Mouse (Mus musculus) heart, adult 9 months (tissue): ENCODE measurements around the gene Ehmt1.
"Not testable (repeated sequence)": the region's sequence is repeated elsewhere in the genome, so short reads cannot be mapped to it uniquely, and the experiment has no call there.

Experiments used
- DNase-seq, 2 experiments: peaks; one replicate each; pipeline ENCODE4 v3.0.0; 2022; ENCODE audit warnings: low spot score in 2 of 2

Ehmt1 gene

GRCm38 (mm10) chr2:24918930-24919838 is at the start of gene Ehmt1:
TSS of gene Ehmt1 (minus strand) at chr2:24919614.
- DNase-seq = peak; percentile 94 to 97

- DNase-seq = peak; percentile 70 to 75
Observed at GRCm38 (mm10) chr2:24962304-24963000, 43.0 kb upstream of the Ehmt1 start, which contains the start of gene Dph7. TSS of gene Dph7 (plus strand) at chr2:24962400.

- no peak for DNase-seq
Observed at GRCm38 (mm10) chr2:24960910-24961309, 41.5 kb upstream of the Ehmt1 start.

DNA sequence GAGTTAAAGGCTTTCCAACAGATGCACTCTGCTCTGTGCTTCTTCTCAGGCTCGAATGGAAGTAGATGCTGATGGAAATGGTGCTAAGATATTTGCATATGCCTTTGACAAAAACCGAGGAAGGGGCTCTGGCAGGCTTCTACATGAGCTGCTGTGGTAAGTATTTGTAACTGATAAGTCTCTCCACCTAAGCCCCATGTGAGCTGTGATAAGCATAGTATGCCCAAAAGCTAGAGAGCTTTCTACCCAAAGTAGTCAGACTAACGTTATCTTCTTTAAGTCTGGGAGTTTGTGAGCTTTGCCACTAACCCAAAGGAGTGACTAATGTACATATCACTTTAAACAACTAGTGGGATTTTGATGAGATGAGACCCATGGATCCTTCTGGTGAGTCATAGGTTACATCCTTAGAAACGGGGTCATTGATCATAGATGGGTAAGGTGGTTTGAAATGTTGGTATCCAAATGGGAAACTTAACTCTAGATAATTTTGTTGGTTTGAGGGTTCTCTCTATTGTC is 33.2 kb upstream of the Ehmt1 start:
- no peak for DNase-seq

DNA sequence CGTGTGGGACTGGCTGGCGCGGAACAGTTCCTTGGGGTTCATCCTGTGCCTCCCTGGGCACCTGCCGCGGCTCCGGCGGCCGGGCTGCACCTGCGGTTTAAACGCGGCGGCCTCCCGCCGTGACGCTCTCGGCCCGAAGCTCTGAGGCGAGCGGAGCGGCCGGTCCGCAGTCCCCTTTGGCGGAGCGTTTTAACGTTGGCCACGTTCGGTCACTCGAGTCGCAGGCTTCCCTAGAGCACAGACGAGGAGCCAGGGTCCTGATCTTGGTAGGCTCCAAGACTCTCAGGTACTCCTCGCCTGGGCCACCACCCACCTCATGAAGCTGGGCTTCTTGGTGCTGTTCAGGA is 30.7 kb upstream of the Ehmt1 start:
- no peak for DNase-seq

DNA sequence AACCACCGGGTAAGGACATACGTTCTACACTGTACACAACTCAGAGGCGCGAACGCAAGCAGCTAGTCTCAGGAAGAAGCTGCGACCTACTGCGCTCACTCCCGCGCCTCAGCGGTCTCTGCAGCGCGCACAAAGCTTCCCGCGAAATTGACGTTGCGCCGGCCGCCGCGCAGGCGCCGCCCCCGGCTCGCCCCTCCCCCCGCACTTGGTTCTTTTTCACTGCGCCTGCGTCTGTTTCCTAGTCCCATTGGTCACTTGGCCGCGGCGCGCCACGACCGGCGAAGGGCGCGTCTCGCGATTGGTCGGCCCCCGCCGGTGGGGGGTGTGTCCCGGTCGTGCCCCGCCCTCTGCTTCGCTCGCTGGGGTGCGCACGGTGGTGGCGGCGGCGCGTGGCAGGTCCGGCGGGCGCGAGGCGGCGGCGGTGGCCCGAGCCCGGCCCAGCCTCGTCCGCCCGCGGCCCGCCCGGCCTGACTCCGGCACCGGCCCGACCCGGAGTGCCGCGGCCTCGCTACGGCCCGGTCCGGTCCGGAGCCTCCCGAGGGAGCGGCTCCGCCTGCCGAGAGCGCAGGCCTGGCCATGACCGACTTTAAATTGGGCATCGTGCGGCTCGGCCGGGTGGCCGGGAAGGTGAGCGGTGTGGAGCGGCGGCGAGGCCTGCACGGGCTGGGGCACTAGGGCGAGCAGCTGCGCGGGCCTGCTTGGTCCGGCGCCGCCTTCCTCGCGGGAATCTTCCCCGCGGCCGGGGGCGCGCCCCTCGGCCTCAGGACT is 30.2 kb upstream of the Ehmt1 start, which contains the start of gene Zmynd19:
Gene Zmynd19, plus strand, starts transcription at position 372 of the 768 bp plus-strand sequence.
- DNase-seq = peak; percentile 96 to 97

DNA sequence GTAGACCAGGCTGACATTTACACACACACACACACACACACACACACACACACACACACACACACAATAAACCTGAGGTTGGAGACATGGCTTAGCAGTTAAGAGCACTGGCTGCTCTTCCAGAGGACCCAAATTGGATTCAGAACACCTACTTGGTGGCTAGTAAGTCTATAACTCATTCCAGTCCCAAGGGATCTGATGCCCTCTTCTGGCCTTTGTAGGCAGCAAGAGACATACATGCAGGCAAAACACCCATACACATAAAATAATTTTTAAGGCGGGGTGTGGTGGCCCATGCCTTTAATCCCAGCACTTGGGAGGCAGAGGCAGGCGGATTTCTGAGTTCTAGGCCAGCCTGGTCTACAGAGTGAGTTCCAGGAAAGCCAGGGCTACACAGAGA is 24.9 kb upstream of the Ehmt1 start:
- not testable (repeated sequence) for DNase-seq

DNA sequence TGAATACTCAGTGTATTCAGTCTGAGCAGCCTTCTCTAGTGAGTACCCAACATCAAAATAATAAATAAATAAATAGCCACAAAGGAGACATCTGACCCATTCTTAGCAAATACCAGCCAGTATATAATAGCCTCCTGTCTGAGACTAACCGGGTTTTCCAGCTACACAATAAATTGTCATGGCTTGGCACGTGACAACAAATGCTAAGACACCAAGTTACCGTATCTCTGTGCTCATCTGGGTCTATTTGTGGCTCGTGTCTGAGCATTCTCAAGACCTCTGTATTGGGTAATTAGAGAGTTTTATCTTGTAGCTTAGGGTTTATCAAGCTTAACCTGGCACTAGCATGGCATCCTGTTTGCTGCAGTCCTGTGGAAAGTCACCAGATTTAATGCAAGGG is 22.7 kb upstream of the Ehmt1 start:
- DNase-seq = no peak

DNA sequence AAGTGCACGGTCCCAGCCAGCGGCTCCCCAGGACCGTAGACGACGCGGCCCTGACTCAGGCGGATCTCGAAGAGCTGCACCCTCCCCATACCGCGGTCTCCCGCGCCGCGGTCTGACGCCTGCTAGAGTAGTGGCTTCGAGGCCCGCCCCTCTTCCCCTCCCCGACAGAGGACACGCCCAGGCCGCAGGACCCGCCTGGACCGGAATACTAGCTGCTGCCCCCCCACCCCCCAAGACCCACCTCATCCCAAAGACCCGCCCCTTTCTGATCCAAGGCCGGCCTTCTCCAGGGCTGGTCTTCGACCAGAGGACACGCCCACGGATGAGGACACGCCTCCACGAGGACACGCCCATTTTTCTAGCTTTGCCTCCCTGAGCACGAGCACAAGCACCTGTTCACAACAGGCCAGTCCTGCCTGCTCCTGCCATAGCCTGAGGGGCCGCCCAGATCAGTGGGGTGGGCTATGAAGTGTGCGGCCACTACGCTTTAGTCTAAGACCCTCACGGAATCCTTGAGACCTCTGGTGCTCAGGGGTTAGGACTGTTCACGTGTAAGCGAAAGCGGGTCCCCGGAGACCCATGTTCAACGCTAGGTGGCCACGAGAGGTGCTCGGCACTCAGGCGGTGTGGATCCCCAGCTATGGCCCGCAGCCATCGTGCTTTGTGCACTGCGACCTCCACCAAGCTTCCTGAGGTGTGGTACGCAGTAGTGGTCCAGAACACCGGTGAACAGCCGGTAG is 15.8 kb upstream of the Ehmt1 start, which contains the start of gene Arrdc1:
Gene Arrdc1, minus strand, starts transcription at position 196 of the 740 bp plus-strand sequence.
- DNase-seq = peak; percentile 90 to 91

DNA sequence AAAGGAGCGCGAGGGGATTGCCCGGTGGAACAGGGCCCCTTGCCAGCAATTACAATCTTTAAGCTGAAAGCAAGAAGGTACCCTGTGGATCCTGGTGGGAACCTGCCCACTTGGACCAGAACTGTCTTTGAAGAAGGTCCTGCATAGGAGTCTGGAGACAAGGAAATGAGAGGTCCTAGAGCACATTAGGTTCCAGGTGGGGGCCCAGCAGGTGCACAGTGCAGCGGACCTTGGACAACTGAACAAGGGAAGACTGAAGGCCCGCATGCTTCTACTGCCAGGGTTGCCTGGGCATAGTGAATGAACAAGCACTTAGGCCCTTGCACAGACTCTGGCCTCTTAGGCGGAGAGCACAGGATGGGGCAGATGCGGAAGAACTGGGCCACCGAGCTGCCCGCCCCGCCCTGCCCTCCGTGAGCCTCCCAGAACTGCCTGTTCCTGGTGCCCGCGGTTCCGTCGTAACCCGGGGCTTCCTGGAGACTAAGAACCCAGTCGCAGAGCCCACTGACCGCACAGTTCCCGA is 15.1 kb upstream of the Ehmt1 start:
- peak in 1 of 2 experiments; percentile 30 for DNase-seq

DNA sequence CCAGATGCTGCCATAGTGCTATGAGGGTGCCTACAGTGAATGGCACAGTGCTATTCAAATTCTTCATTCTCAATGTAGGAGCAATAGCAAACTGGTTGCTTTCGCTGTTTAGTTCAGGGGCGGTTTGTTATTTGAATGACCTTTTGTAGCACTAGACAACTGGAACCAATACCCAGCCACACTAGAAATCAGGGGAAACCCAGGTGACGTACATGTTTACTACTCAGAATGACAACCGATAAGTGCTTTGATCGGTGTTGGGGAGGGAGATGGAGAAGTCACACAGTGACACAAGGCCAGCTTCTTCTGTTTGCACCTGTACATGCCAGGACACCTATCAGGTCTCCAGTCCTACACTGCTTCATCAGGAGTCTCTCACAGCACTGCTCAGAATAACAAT is 10.2 kb upstream of the Ehmt1 start:
- no peak for DNase-seq

- DNase-seq = no peak
Observed at GRCm38 (mm10) chr2:24929119-24929518, 9.7 kb upstream of the Ehmt1 start.

DNA sequence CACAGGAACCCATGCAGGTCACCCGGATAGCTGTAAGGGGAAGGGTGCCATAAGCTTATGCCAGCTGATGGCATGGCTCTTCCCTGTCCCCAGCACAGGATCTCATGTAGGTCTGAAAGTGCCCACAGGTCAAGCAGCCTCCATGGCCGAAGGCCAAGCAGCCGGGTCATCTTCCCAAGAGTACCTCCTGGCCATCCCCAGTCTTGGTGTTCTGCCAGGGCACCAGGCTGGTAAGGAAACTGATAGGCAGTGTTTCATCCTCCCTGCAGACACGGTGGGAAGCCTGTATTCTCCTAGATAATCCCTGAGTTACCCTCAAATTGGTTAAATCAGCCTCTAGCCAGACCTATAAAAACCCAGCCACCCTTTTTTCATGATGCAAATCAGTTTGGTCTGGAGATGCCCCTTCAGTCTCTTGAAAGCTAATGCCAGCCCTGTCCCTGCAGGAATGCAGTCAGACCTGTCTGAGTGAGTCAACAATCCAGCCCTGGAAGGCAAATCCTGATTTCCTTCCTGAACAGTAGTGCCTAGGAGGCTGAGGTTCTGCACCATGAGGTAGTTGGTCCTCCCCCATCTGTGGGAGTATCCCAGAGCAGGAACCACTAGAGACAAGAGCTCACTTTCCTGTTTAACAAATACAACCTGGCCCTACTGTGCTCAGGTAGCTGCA is 8.5 kb upstream of the Ehmt1 start:
- DNase-seq = no peak

GRCm38 (mm10) chr2:24926965-24927358 is 7.5 kb upstream of the Ehmt1 start:
- no peak for DNase-seq

GRCm38 (mm10) chr2:24926345-24926964 is 7.0 kb upstream of the Ehmt1 start:
- DNase-seq = no peak

GRCm38 (mm10) chr2:24925284-24925683 is 5.9 kb upstream of the Ehmt1 start:
- no peak for DNase-seq

DNA sequence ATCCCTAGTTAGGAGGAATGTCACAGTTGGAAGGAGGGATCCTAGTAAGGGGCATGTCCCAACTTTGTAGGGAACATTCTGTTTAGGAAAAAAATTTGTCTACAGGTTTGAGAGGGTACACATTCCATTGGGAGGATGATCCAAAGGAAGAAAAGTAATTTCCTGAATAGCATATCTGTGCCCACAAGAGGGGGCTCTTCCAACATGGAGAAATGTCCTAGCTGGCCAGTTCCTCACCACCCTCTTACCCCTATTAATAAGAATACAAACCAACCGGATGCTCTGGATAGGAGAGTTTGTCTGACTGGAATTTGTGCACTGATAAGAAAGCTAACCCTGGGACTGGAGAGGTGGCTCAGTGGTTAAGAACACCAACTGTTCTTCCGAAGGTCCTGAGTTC is 4.1 kb upstream of the Ehmt1 start:
- no peak for DNase-seq

- no peak for DNase-seq
Observed at GRCm38 (mm10) chr2:24919839-24920175, 393 bp upstream of the Ehmt1 start.

GRCm38 (mm10) chr2:24914762-24915161 is 4.7 kb downstream of the Ehmt1 start:
- DNase-seq = no peak

- no peak for DNase-seq
Observed at GRCm38 (mm10) chr2:24912589-24912988, 6.8 kb downstream of the Ehmt1 start.
